Comparison of ENCODE assay signal across 21 mouse cellular contexts in genomic region chr12:90236093-90236492, GRCm38 (mm10).
DNase-seq lines count a peak whose midpoint lies in the region; ATAC-seq lines count a peak whose summit lies in the region.
"Had no signal": no experiment of that assay in that cellular context is flagged by ENCODE, and none has a peak within 500 bp of the region (broad histone marks: within the 10 kb centered on the region; RNA-seq: fewer than 3 reads in every experiment).

No protein-coding gene starts in this region.

- H3K36me3 ChIP-seq in limb, embryonic 12.5 days, result no peaks in the 10 kb centered on the region
- H3K36me3 ChIP-seq: hindbrain, embryonic 13.5 days; midbrain, embryonic 12.5 days; neural tube, embryonic 13.5 days had no signal

- 0 out of 2 replicates have a peak, but pooled peaks have one; percentile 52 for ATAC-seq in limb, embryonic 12.5 days (ENCODE audit: insufficient number of reproducible peaks, insufficient read depth, low FRiP score, low TSS enrichment, low read depth)
- ATAC-seq: forebrain, embryonic 13.5 days had no signal

- H3K27ac ChIP-seq in limb, embryonic 12.5 days, result no peak overlapping the region
- H3K27ac ChIP-seq: forebrain, embryonic 13.5 days; hindbrain, embryonic 13.5 days; midbrain, embryonic 12.5 days; neural tube, embryonic 13.5 days had no signal

- DNase-seq in kidney, postnatal 4 days, result peak; percentile 3
- DNase-seq in kidney, postnatal 36 days, result no peak
- peak; percentile 17 for DNase-seq in embryo, embryonic 11.5 days (ENCODE audit: low read depth, low spot score)
- DNase-seq in testis, postnatal 10 days (ENCODE audit: low spot score), result no peak
- no peak for DNase-seq in right cerebral cortex, postnatal 4 days
- DNase-seq in heart, postnatal 10 days, result no peak
- DNase-seq: adrenal gland, adult 8-10 months; cerebellum, adult 9-11 months; heart, postnatal 14 days; lung, embryonic 14.5 days; lung, postnatal 4 days; right cerebral cortex, adult 18-20 months; thymus, postnatal 36 days had no signal

- no peak overlapping the region for H3K4me2 ChIP-seq in limb, embryonic 12.5 days
- H3K4me2 ChIP-seq: forebrain, embryonic 13.5 days; heart, embryonic 11.5 days; hindbrain, embryonic 13.5 days; liver, embryonic 11.5 days; lung, embryonic 14.5 days; midbrain, embryonic 12.5 days; neural tube, embryonic 13.5 days had no signal

- no peak overlapping the region for H3K9ac ChIP-seq in limb, embryonic 12.5 days (replicated peaks)
- H3K9ac ChIP-seq: forebrain, embryonic 13.5 days; hindbrain, embryonic 13.5 days; lung, embryonic 14.5 days; midbrain, embryonic 12.5 days; neural tube, embryonic 13.5 days had no signal

- intact Hi-C loops in heart, postnatal 10 days (cut with DNase I), result no loop called here

- H3K27me3 ChIP-seq in limb, embryonic 12.5 days, result peaks cover 31% of the 10 kb centered on the region
- H3K27me3 ChIP-seq: forebrain, embryonic 13.5 days; midbrain, embryonic 12.5 days had no signal

- no peaks in the 10 kb centered on the region for H3K9me3 ChIP-seq in limb, embryonic 12.5 days
- H3K9me3 ChIP-seq: forebrain, embryonic 13.5 days; hindbrain, embryonic 13.5 days; midbrain, embryonic 12.5 days; neural tube, embryonic 13.5 days had no signal

- H3K4me1 ChIP-seq in limb, embryonic 12.5 days (replicated peaks), result peaks cover 8% of the 10 kb centered on the region; the same call in 1 of the 2 replicates
- H3K4me1 ChIP-seq: forebrain, embryonic 13.5 days; hindbrain, embryonic 13.5 days; midbrain, embryonic 12.5 days; neural tube, embryonic 13.5 days had no signal

- no peak overlapping the region for H3K4me3 ChIP-seq in limb, embryonic 12.5 days (replicated peaks)
- H3K4me3 ChIP-seq: erythroblast, embryonic 14.5 days; forebrain, embryonic 13.5 days; hindbrain, embryonic 13.5 days; midbrain, embryonic 12.5 days; neural tube, embryonic 13.5 days had no signal

- WGBS in limb, embryonic 12.5 days, result 4% methylated on average over 5 of the region's 5 CpGs

Comparison
In these comparisons a context has a peak if more than half of its experiments do, and no peak if none do; other contexts are left out.
1. DNase-seq: peak in kidney, postnatal 4 days (2 of 2) and embryo, embryonic 11.5 days (single experiment); none in kidney, postnatal 36 days (0 of 2), testis, postnatal 10 days (single experiment), right cerebral cortex, postnatal 4 days (single experiment) and heart, postnatal 10 days (0 of 2).